Mouse (Mus musculus) inflammation-experienced regulatory T-cells, adult 16 weeks (primary cell): ENCODE data around the gene Ebf3. TPM values are rescaled to one million over a fixed set of nuclear protein-coding genes. Genes with fewer than 3 reads are reported as not detected.

Experiments used
- polyA plus RNA-seq: library from polyadenylated mRNA; unstranded; fragments of 100-300 nt; shearing (Covaris generic); gene quantifications from one replicate; pipeline ENCODE4 v1.2.1, GENCODE M21; 2017

Gene Ebf3
- not detected for polyA plus RNA-seq

GRCm38 (mm10) chr7:137313904-137314691 lies at the start of gene Ebf3:
TSS of gene Ebf3 (minus strand) at chr7:137314445.

Other genes starting within 250 kb of the Ebf3 start
- 13.3 TPM for gene 9430038I01Rik, start 96.3 kb upstream of the Ebf3 start, polyA plus RNA-seq
- 119 TPM for gene Glrx3, start 123.2 kb upstream of the Ebf3 start, polyA plus RNA-seq